Mouse (Mus musculus) cortical plate, adult 2 months (tissue): Measurements from ENCODE around the gene Ptp4a2. TPM values are rescaled to one million over a fixed set of nuclear protein-coding genes. Genes with fewer than 3 reads are reported as not detected.

Source experiments
- H3K27ac ChIP-seq: fragments of 200-500 bp; 2 replicates; pipeline ENCODE4 v1.5.1; 2012; ENCODE audit warnings: low read length, control low read depth, inconsistent platforms; ENCODE audit not compliant: insufficient read depth
- H3K4me1 ChIP-seq: fragments of 200-500 bp; 2 replicates; pipeline ENCODE4 v1.6.1; 2011; ENCODE audit warnings: low read length; ENCODE audit not compliant: control insufficient read depth, insufficient read depth
- H3K4me3 ChIP-seq: fragments of 200-500 bp; 2 replicates; pipeline ENCODE4 v1.5.1; 2011; ENCODE audit warnings: mild to moderate bottlenecking, low read length, control low read depth; ENCODE audit not compliant: insufficient read depth
- CTCF ChIP-seq: fragments of 200-500 bp; IDR thresholded peaks from 2 replicates; pipeline ENCODE4 v1.5.1; 2011; ENCODE audit warnings: mild to moderate bottlenecking, control low read depth, low read length; ENCODE audit not compliant: insufficient read depth; ENCODE audit errors: extremely low read depth
- POLR2A ChIP-seq: fragments of 200-500 bp; IDR thresholded peaks from 2 replicates; pipeline ENCODE4 v1.6.1; 2011; ENCODE audit warnings: mild to moderate bottlenecking, low read length, control low read depth; ENCODE audit not compliant: insufficient read depth; ENCODE audit errors: extremely low read depth
- polyA plus RNA-seq: library from polyadenylated mRNA; depleted of rRNA; stranded (reverse); fragments of >200 nt; gene quantifications from 2 replicates; pipeline ENCODE4 v1.2.3, GENCODE M21; 2012

The Ptp4a2 gene
- polyA plus RNA-seq, 1 experiment: 87.8 TPM

DNA sequence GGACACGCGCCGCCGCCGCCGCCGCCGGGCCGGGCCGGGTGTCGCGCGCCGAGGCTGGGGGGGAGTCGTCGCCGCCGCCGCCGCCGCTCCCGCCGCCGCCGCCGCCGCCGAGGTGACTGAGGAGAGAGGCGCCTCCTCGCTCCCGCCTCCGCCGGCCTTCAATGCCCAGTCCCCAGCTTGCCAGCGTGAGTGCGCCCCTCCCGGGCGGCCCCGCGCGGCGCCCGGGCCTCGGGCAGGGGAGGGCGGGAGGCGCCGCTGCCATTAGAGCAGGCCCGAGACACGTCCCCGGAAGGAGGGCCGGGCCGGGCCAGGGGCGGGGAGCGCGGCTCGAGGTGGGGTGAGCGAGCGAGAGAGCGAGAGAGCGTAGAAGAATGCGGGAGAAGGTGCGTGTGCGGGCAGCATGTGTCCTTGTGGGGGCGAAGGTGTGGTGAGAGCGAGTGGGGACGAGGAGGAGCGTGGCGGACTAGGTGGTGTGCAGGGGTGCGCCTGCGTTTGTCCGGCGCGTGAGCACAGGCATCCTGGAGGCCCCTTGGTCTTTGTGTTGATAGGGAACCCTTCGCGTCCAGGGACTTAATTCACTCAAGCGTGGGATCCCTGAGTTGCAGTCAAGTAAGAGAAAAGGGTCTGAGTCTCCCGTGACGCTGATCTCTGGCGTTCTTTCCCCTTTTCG, 9.5 kb downstream of the Ptp4a2 start:
- no peak for TF ChIP-seq CTCF
- no peak for TF ChIP-seq POLR2A
- H3K27ac ChIP-seq: peak overlapping the region; percentile 90
- H3K4me3 ChIP-seq: peak overlapping the region; percentile 97
- H3K4me1 ChIP-seq: peaks cover 12% of the 10 kb centered on the region

DNA sequence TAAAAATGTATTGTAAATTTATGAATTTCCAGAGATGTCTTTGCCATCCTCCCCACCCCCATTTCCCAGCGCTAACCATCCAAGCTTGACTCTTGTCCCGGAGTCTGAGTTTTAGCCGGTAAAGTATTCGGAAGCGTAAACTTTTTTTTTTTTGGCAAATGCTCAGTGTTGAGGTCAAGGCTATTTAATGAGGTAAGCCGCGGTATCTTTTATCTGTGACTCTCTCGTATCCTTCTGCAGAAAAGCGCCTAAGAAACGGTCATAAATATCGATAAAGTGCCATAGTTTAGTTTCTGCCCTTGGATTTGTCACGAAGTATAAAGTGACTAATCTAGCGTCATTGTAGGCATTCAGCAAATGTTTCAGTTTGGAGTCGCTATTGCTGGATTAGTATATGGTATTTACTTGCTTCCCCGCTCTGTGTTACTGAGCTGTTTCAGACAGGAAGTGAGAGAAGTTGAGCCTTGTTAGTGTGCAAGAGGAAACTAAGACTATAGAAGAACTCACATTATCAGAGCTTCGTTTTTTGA, 10.1 kb downstream of the Ptp4a2 start:
- Histone ChIP-seq H3K4me1 (peaks cover 12% of the 10 kb centered on the region), H3K27ac (no peak overlapping the region), H3K4me3 (peak overlapping the region; percentile 97)
- TF ChIP-seq POLR2A (no peak), CTCF (no peak)

DNA sequence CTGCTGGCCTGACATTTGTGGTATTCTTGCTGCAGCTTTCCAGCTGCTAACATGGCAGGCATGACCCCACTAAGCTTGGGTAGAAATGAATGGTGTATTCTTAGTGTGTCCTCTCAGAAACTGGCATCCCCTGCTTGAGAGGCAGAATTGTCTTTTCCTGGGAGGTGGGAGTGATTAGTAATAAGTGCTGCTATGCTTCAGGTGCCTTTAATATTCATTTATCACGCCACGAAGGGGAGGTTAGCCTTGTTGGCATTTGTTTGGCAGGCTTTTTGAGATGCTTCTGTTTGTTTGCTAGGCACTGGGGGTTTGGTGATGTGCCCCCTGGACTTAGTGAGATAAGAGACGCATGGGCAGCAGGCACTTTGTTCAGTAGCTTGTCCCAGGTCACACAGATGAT, 11.3 kb downstream of the Ptp4a2 start:
- peaks cover 12% of the 10 kb centered on the region for H3K4me1 ChIP-seq
- peak overlapping the region; percentile 12; the same call in 1 of the 2 replicates for H3K4me3 ChIP-seq
- TF ChIP-seq CTCF (no peak), POLR2A (no peak)
- no peak overlapping the region for H3K27ac ChIP-seq

DNA sequence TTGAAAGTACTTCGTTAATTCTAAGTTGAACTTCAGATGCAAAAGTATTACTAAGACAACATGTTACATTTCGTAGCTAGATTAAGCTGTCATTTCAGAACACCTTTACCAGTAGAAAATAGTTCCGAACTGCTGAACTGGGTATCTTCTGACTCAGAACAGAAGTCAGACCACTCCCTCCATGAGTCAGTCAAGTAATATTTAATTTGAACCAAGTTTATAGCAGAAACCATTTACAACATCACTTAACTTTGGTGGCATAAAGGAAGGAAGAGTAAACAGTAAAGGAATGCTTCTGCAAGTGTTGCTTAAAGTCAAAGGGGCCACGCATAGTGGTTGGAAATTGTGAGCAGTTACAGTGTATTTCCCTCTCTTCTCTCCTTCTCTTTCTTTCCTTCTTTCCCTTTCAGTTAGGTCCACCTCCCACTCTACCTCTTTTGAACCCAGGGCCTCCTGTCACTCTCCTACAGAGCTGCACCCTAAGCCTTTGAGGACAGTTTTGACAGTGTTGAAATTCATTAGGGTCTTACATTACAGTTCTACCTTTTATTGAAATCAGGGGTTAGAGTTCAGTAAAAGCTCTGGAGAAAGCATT, 12.3 kb downstream of the Ptp4a2 start:
- Histone ChIP-seq H3K4me3 (no peak overlapping the region), H3K4me1 (peaks cover 12% of the 10 kb centered on the region), H3K27ac (no peak overlapping the region)
- no peak for TF ChIP-seq CTCF
- TF ChIP-seq POLR2A: no peak

DNA sequence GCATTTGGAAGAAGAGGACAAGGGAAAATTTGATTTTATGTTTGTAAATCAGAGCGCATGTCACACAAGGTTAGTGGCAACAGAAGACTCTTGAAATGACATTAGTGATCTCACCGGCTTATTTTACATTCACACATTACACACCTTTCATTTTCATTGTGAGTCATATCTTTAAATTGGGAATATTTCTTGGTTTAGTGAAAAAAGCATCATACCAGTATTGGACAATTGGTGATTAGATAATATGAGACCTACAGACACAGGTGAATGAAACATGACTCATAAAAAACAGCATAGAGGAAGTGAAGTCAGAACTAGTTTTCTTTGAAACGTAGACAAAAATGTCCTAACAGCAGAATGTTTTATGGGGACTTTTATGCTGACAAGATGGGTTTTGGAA, 16.6 kb downstream of the Ptp4a2 start:
- no peak overlapping the region for H3K4me3 ChIP-seq

DNA sequence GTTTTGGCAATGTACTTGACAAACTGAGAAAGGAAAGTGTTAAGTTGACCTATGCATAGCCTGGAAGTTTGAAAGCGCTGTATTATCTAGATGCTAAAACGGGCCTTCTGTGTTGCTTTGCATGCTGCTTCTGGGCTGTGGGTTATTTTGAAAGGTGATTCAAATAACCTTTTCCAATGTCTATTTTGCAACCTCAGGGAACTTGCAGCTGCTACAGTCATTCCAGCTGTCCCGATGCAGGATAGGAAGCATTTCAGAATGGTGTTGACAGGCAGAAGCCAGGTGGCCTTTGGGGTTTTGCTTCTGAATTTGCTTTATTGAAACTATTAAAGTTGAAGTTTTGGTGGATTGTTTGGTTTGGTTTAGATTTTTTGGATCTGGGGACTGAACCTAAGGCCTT, 17.1 kb downstream of the Ptp4a2 start:
- Histone ChIP-seq H3K27ac (no peak overlapping the region), H3K4me3 (no peak overlapping the region), H3K4me1 (peaks cover 3% of the 10 kb centered on the region; the same call in 1 of the 2 replicates)
- TF ChIP-seq POLR2A: no peak
- TF ChIP-seq CTCF: no peak

More for the DNA sequence above, 16.6 kb downstream of the Ptp4a2 start:
- Histone ChIP-seq H3K27ac (no peak overlapping the region), H3K4me1 (peaks cover 4% of the 10 kb centered on the region; the same call in 1 of the 2 replicates)
- no peak for TF ChIP-seq POLR2A
- no peak for TF ChIP-seq CTCF

DNA sequence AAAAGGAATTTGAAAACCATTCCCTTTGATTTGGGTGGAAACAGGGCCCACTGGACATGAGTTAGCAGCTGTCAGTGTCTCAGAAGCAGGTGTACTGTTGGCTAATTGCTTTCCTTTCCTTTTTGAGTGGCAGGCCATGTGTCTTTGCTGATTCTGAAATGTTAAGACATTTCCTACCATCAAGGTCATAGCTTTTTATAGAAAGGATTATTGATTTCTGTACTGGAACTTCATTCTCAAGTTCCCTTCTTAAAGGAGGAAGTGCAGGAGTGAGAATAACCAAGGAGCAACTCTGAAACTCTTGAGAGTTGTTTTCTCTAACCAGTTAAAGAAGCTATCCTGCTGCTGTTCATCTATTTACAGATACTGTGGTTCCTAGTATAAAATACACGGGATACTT, 18.8 kb downstream of the Ptp4a2 start:
- Histone ChIP-seq H3K4me3 (no peak overlapping the region), H3K27ac (no peak overlapping the region), H3K4me1 (peaks cover 3% of the 10 kb centered on the region; the same call in 1 of the 2 replicates)
- TF ChIP-seq CTCF (no peak), POLR2A (no peak)

DNA sequence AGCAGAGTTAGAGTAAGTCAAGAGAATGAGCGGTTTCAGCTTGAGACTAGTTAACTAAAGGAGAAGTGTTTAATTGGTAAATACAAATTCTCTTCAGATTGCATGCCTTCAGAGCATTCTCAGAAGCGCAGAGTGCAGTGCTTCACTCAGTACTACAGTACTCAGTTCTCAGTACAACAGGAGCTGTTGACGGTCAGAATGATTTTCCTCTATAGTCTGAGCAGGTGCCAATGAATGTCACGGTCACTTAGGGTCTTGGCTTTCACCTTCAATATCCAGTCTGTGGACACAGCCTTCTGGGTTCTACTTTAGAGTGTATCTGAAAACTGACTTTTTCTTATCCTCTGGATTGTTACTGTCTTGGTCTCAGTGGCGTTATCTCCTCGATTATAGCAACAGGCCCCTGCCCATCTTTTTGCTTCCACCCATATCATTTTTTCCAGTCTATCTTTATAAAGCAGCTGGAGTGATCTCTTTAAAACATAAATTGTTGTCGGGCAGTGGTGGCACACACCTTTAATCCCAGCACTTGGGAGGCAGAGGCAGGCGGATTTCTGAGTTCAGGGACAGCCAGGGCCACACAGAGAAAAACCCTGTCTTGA, 19.4 kb downstream of the Ptp4a2 start:
- Histone ChIP-seq H3K4me3 (no peak overlapping the region), H3K27ac (no peak overlapping the region), H3K4me1 (peaks cover 3% of the 10 kb centered on the region)
- no peak for TF ChIP-seq POLR2A
- no peak for TF ChIP-seq CTCF

DNA sequence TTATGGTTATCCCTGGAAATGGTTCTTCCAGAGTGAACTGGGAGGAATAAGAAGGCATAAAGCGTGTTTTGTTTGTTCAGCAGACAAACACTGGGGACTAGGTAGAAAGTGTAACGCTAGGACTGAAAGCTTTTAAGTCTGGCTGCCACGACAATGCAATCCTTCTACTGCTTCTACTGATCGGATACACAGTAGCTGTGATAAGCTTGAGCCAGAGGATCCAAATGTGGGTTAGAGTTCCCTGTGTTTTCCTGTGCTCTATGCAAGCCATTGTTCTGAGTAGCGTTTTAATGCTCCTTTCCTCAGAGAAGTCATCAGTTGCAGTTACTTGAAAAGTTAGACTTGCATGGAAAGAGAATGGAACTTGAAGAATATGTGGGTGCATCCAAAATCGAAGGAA, 23.6 kb downstream of the Ptp4a2 start:
- Histone ChIP-seq H3K4me3 (no peak overlapping the region), H3K27ac (no peak overlapping the region), H3K4me1 (no peaks in the 10 kb centered on the region; the same call in 1 of the 2 replicates)
- no peak for TF ChIP-seq CTCF
- TF ChIP-seq POLR2A: no peak

DNA sequence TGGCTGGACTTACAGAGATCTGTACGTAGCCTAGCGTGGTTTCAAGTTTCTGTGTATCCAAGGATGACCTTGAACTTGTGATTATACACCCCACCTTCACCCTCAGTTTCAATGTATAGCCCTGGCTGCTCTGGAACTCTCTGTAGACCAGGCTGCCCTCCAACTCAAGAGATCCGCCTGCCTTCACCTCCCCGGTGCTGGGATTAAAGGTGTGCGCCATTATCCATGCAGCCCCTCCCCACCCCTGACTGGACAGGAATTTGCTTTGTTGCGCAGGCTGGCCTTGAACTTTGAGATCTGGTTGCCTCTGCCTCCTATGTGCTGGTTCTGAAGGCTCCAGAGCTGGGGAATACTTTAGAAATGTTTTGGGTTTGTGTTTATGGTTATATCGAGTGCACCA, 24.3 kb downstream of the Ptp4a2 start:
- no peak overlapping the region for H3K27ac ChIP-seq
- TF ChIP-seq POLR2A: no peak
- TF ChIP-seq CTCF: no peak
- H3K4me1 ChIP-seq: no peaks in the 10 kb centered on the region; the same call in 1 of the 2 replicates

More for the DNA sequence above, 24.3 kb downstream of the Ptp4a2 start:
- H3K4me3 ChIP-seq: no peak overlapping the region
